Mouse (Mus musculus) heart, postnatal 0 days (tissue): ENCODE results near the gene Dnhd1.

ENCODE experiments used
- CTCF ChIP-seq: IDR thresholded peaks from 2 replicates; pipeline ENCODE4 v1.5.1; 2016; ENCODE audit warnings: antibody characterized with exemption, control low read depth, low read depth
- EP300 ChIP-seq: IDR thresholded peaks from 2 replicates; pipeline ENCODE4 v1.6.1; 2016; ENCODE audit warnings: antibody characterized with exemption, low read depth

GRCm38 (mm10) chr7:105708733-105709132 is 58.1 kb downstream of the Dnhd1 start:
- TF ChIP-seq CTCF, result no peak
- no peak for TF ChIP-seq EP300
